ENCODE assay signal across 8 mouse cellular contexts in the genomic region with DNA sequence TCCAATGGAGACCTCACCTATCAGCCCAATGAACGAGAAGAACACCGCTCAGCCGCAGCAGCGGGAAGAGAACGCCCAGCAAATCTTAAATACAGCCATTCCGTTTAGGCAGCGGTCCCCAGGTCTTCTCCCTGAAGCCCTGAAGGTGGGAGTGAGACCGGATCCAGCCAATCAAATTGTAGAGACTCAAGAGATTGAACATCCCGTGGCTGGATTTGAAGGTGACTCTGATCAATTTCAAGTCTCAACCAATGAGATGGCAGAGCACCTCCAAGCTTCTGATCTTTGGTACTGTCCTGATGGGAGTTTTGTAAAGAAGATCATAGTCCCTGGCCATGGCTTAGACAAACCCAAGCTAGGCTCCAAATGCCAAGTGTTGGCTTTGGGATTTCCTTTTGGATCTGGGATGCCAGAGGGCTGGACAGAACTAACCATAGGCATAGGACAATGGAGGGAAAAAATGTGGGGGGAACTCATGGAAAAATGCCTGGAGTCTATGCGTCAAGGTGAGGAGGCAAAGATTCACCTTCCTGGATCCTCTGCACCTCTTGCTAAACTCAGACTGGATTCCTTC. TPM values are rescaled to one million over a fixed set of nuclear protein-coding genes. Genes with fewer than 3 reads are reported as not detected.
A peak's percentile ranks its signal among the peaks of the same experiment; 100 is the strongest.
DNase-seq lines count a peak whose midpoint lies in the region; ATAC-seq lines count a peak whose summit lies in the region.

No protein-coding gene starts in this region.

- peak overlapping the region; percentile 86 for H3K27ac ChIP-seq in heart, embryonic 13.5 days (replicated peaks)
- 0 out of 2 replicates have a peak overlapping the region, but pooled peaks have one; percentile 37 for H3K27ac ChIP-seq in heart, embryonic 16.5 days (ENCODE audit: low read length)
- no peak overlapping the region; the same call in 1 of the 2 replicates for H3K27ac ChIP-seq in midbrain, embryonic 11.5 days (ENCODE audit: low read depth, low read length)

- H3K4me1 ChIP-seq in heart, embryonic 13.5 days = peaks cover 40% of the 10 kb centered on the region
- peaks cover 27% of the 10 kb centered on the region for H3K4me1 ChIP-seq in heart, embryonic 16.5 days (ENCODE audit: control insufficient read depth, insufficient read depth, low read length)
- peaks cover 24% of the 10 kb centered on the region for H3K4me1 ChIP-seq in midbrain, embryonic 11.5 days (ENCODE audit: control insufficient read depth, insufficient read depth, low read length)

- peak overlapping the region; percentile 87 for H3K9ac ChIP-seq in heart, embryonic 13.5 days
- H3K9ac ChIP-seq in heart, embryonic 16.5 days (ENCODE audit: low read length) = peak overlapping the region; percentile 83
- H3K9ac ChIP-seq in midbrain, embryonic 11.5 days (ENCODE audit: low read length) = peak overlapping the region; percentile 64

- peak overlapping the region; percentile 81 for H3K4me2 ChIP-seq in heart, embryonic 13.5 days
- H3K4me2 ChIP-seq in heart, embryonic 16.5 days (ENCODE audit: low read depth, low read length) = peak overlapping the region; percentile 78
- peak overlapping the region; percentile 67 for H3K4me2 ChIP-seq in midbrain, embryonic 11.5 days

- DNase-seq in heart, adult 8-10 months (ENCODE audit: low spot score) = no peak
- peak; percentile 89 for DNase-seq in MEL-GATA-1-ER (ENCODE audit: extremely low read depth, low read depth)
- DNase-seq in midbrain, embryonic 11.5 days (ENCODE audit: low spot score, missing footprints) = no peak
- DNase-seq in gastrocnemius, postnatal 36 days = no peak
- DNase-seq in retina, embryonic 14.5 days (ENCODE audit: low spot score) = no peak
- no peak for DNase-seq in embryo, embryonic 10.5 days (ENCODE audit: low spot score)

- H3K27me3 ChIP-seq in heart, embryonic 13.5 days (replicated peaks) = no peaks in the 10 kb centered on the region
- no peaks in the 10 kb centered on the region for H3K27me3 ChIP-seq in heart, embryonic 16.5 days (ENCODE audit: control insufficient read depth, insufficient read depth, low read length)
- no peaks in the 10 kb centered on the region for H3K27me3 ChIP-seq in midbrain, embryonic 11.5 days (ENCODE audit: control insufficient read depth, insufficient read depth, low read length)

- H3K4me3 ChIP-seq in heart, embryonic 13.5 days = peak overlapping the region; percentile 69
- H3K4me3 ChIP-seq in heart, embryonic 16.5 days (ENCODE audit: low read length) = peak overlapping the region; percentile 74
- H3K4me3 ChIP-seq in midbrain, embryonic 11.5 days (ENCODE audit: low read depth, low read length) = peak overlapping the region; percentile 50

- intact Hi-C loops in gastrocnemius, postnatal 36 days (cut with DNase I) = loop anchor here (10.0 kb wide), 1 partner anchor 189 kb away; a partner anchor contains a TSS

- ATAC-seq in heart, embryonic 13.5 days (ENCODE audit: extremely low read depth, insufficient number of reproducible peaks, low FRiP score, low TSS enrichment) = no peak
- no peak for ATAC-seq in heart, embryonic 16.5 days (replicated peaks; ENCODE audit: extremely low read depth, insufficient read depth, low FRiP score)
- no peak for ATAC-seq in midbrain, embryonic 11.5 days (ENCODE audit: low FRiP score)

- H3K9me3 ChIP-seq in heart, embryonic 13.5 days = no peaks in the 10 kb centered on the region
- H3K9me3 ChIP-seq in heart, embryonic 16.5 days (replicated peaks; ENCODE audit: control insufficient read depth, low read length) = no peaks in the 10 kb centered on the region
- H3K9me3 ChIP-seq in midbrain, embryonic 11.5 days (ENCODE audit: control insufficient read depth, low read length) = no peaks in the 10 kb centered on the region

- WGBS in heart, embryonic 13.5 days = 36% methylated on average over 10 of the region's 10 CpGs
- WGBS in heart, embryonic 16.5 days = 38% methylated on average over 10 of the region's 10 CpGs
- 49% methylated on average over 10 of the region's 10 CpGs for WGBS in midbrain, embryonic 11.5 days

- H3K36me3 ChIP-seq in heart, embryonic 13.5 days = peaks cover 20% of the 10 kb centered on the region
- no peaks in the 10 kb centered on the region for H3K36me3 ChIP-seq in heart, embryonic 16.5 days (ENCODE audit: control insufficient read depth, insufficient read depth)
- 0 out of 2 replicates have a peak, but pooled peaks cover 5% of the 10 kb centered on the region for H3K36me3 ChIP-seq in midbrain, embryonic 11.5 days (ENCODE audit: control insufficient read depth, insufficient read depth, low read length)

RNA-seq across cellular contexts. Expression of a gene that starts 0.8 kb away (rescaled TPM):
- polyA plus RNA-seq in heart, embryonic 13.5 days (2015; fragmentation: Nextera tagmentation; extraction: Ambion mirVana) = 10.4 and 10.7 TPM in 2 replicates
- 1 to 10 TPM; 6.9 to 9.7 (median 8.6) TPM for total RNA-seq in heart, adult 8-10 months (2022)
- polyA plus RNA-seq in heart, embryonic 16.5 days (2015; fragmentation: Nextera tagmentation; extraction: Ambion mirVana) = 11.7 and 12.3 TPM in 2 replicates
- polyA plus RNA-seq in midbrain, embryonic 11.5 days (2014; fragmentation: Nextera tagmentation; extraction: Ambion mirVana) = 14.4 and 15.1 TPM in 2 replicates
- total RNA-seq in gastrocnemius, postnatal 36 days (2021) = 1 to 10 TPM; 6.0 to 8.2 TPM

RNA-seq across cellular contexts. Expression of a gene that starts 1.6 kb away (rescaled TPM):
- 56.1 and 56.2 TPM in 2 replicates for polyA plus RNA-seq in heart, embryonic 13.5 days (2015; fragmentation: Nextera tagmentation; extraction: Ambion mirVana)
- total RNA-seq in heart, adult 8-10 months (2022) = 10 to 100 TPM; 14.4 to 19.9 (median 16.0) TPM
- 45.7 and 46.7 TPM in 2 replicates for polyA plus RNA-seq in heart, embryonic 16.5 days (2015; fragmentation: Nextera tagmentation; extraction: Ambion mirVana)
- polyA plus RNA-seq in midbrain, embryonic 11.5 days (2014; fragmentation: Nextera tagmentation; extraction: Ambion mirVana) = 68.2 and 77.6 TPM in 2 replicates
- total RNA-seq in gastrocnemius, postnatal 36 days (2021) = 1 to 10 TPM; 5.7 to 6.6 TPM

RNA-seq across cellular contexts. Expression of a gene that starts 16.0 kb away (rescaled TPM):
- polyA plus RNA-seq in heart, embryonic 13.5 days (2015; fragmentation: Nextera tagmentation; extraction: Ambion mirVana) = 0.15 and 0.31 TPM in 2 replicates
- 1 to 10 TPM in 3 of 4 experiments, under 1 TPM in 1; 0.92 to 1.4 (median 1.1) TPM for total RNA-seq in heart, adult 8-10 months (2022)
- polyA plus RNA-seq in heart, embryonic 16.5 days (2015; fragmentation: Nextera tagmentation; extraction: Ambion mirVana) = 0.64 and 2.1 TPM in 2 replicates
- polyA plus RNA-seq in midbrain, embryonic 11.5 days (2014; fragmentation: Nextera tagmentation; extraction: Ambion mirVana) = 1.8 and 2.4 TPM in 2 replicates
- total RNA-seq in gastrocnemius, postnatal 36 days (2021) = 1 to 10 TPM in 1 of 2 experiments, under 1 TPM in 1; 0.35 to 1.5 TPM

RNA-seq across cellular contexts. Expression of a gene that starts 17.0 kb away (rescaled TPM):
- polyA plus RNA-seq in heart, embryonic 13.5 days (2015; fragmentation: Nextera tagmentation; extraction: Ambion mirVana) = 26.1 and 27.6 TPM in 2 replicates
- total RNA-seq in heart, adult 8-10 months (2022) = 10 to 100 TPM; 48.1 to 68.8 (median 59.5) TPM
- polyA plus RNA-seq in heart, embryonic 16.5 days (2015; fragmentation: Nextera tagmentation; extraction: Ambion mirVana) = 26.7 and 27.3 TPM in 2 replicates
- 25.8 and 26.4 TPM in 2 replicates for polyA plus RNA-seq in midbrain, embryonic 11.5 days (2014; fragmentation: Nextera tagmentation; extraction: Ambion mirVana)
- 10 to 100 TPM; 36.2 to 40.0 TPM for total RNA-seq in gastrocnemius, postnatal 36 days (2021)

RNA-seq across cellular contexts. Expression of a gene that starts 25.0 kb away (rescaled TPM):
- polyA plus RNA-seq in heart, embryonic 13.5 days (2015; fragmentation: Nextera tagmentation; extraction: Ambion mirVana) = 1.3 and 1.4 TPM in 2 replicates
- total RNA-seq in heart, adult 8-10 months (2022) = 10 to 100 TPM; 22.4 to 34.3 (median 32.2) TPM
- 2.5 and 2.8 TPM in 2 replicates for polyA plus RNA-seq in heart, embryonic 16.5 days (2015; fragmentation: Nextera tagmentation; extraction: Ambion mirVana)
- polyA plus RNA-seq in midbrain, embryonic 11.5 days (2014; fragmentation: Nextera tagmentation; extraction: Ambion mirVana) = 0.03 and 0.05 TPM in 2 replicates
- 10 to 100 TPM; 33.8 to 37.0 TPM for total RNA-seq in gastrocnemius, postnatal 36 days (2021)
